Mouse (Mus musculus) liver, embryonic 14.5 days (tissue): ENCODE measurements around the gene Slc12a1.
A peak's percentile ranks its signal among the peaks of the same experiment; 100 is the strongest.

Experiments
- CTCF ChIP-seq: IDR thresholded peaks from 2 replicates; pipeline ENCODE4 v1.5.1; 2016; ENCODE audit warnings: antibody characterized with exemption, low read depth, control low read depth
- EP300 ChIP-seq: IDR thresholded peaks from 2 replicates; pipeline ENCODE4 v1.6.1; 2016; ENCODE audit warnings: antibody characterized with exemption, low read depth

GRCm38 (mm10) chr2:125251781-125252180 is 99.5 kb downstream of the Slc12a1 start:
- TF ChIP-seq CTCF (peak; percentile 61), EP300 (no peak)
